Mouse (Mus musculus) MEL (cell line): ENCODE data around the gene Rpl38. TPM values are rescaled to one million over a fixed set of nuclear protein-coding genes. Genes with fewer than 3 reads are reported as not detected.

Experiments
- DNase-seq: peaks from one replicate; pipeline ENCODE4 v3.0.0; 2011; ENCODE audit warnings: low read depth, low spot score
- H3K27ac ChIP-seq: 2 replicates; pipeline ENCODE4 v1.5.1; 2012; ENCODE audit warnings: low read depth, mild to moderate bottlenecking, control low read depth, low read length, moderate library complexity; ENCODE audit not compliant: control insufficient read depth
- H3K27me3 ChIP-seq, 2 experiments: fragments of 150-350 bp in 1 of 2; sonication (generic) in 1 of 2; 2 replicates each; pipeline ENCODE4 v1.6.1; 2012; ENCODE audit warnings: low read length in 2 of 2, mild to moderate bottlenecking in 2 of 2, improper control_type of control experiment in 1 of 2, moderate library complexity in 1 of 2; ENCODE audit not compliant: insufficient read depth in 2 of 2, control insufficient read depth in 1 of 2
- H3K36me3 ChIP-seq, 2 experiments: 2 replicates each; pipeline ENCODE4 v1.6.1; 2012 to 2014; ENCODE audit warnings: low read length in 2 of 2, improper control_type of control experiment in 1 of 2, inconsistent platforms in 1 of 2, mild to moderate bottlenecking in 1 of 2; ENCODE audit not compliant: insufficient read depth in 2 of 2, control insufficient read depth in 1 of 2
- H3K4me1 ChIP-seq, 2 experiments: fragments of 150-350 bp in 1 of 2; sonication (generic) in 1 of 2; 2 replicates each; pipeline ENCODE4 v1.6.1; 2012; ENCODE audit warnings: low read length in 2 of 2, improper control_type of control experiment in 1 of 2, mild to moderate bottlenecking in 1 of 2; ENCODE audit not compliant: insufficient read depth in 2 of 2, control insufficient read depth in 1 of 2
- H3K4me3 ChIP-seq, 2 experiments: fragments of 150-350 bp in 1 of 2; sonication (generic) in 1 of 2; 2 replicates each; pipeline ENCODE4 v1.5.1; 2012; ENCODE audit warnings: low read depth in 2 of 2, low read length in 2 of 2, mild to moderate bottlenecking in 2 of 2, moderate library complexity in 2 of 2, control low read depth in 1 of 2, improper control_type of control experiment in 1 of 2; ENCODE audit not compliant: control insufficient read depth in 1 of 2, insufficient read depth in 1 of 2
- H3K79me2 ChIP-seq: 2 replicates; pipeline ENCODE4 v1.6.1; 2012; ENCODE audit warnings: mild to moderate bottlenecking, low read length, moderate library complexity; ENCODE audit not compliant: control insufficient read depth, poor library complexity, insufficient read depth
- H3K9ac ChIP-seq: 2 replicates; pipeline ENCODE4 v1.6.1; 2012; ENCODE audit warnings: low read depth, mild to moderate bottlenecking, control low read depth, low read length, moderate library complexity; ENCODE audit not compliant: control insufficient read depth, poor library complexity, severe bottlenecking
- H3K9me3 ChIP-seq: fragments of 150-350 bp; sonication (generic); replicated peaks from 2 replicates; pipeline ENCODE4 v1.6.1; 2012; ENCODE audit warnings: mild to moderate bottlenecking, low read length, improper control_type of control experiment, moderate library complexity; ENCODE audit not compliant: insufficient read depth
- CHD1 ChIP-seq: IDR thresholded peaks from 2 replicates; pipeline ENCODE4 v1.6.1; 2012; ENCODE audit warnings: low read depth, mild to moderate bottlenecking, inconsistent platforms, low read length, improper control_type of control experiment
- CHD2 ChIP-seq: IDR thresholded peaks from 2 replicates; pipeline ENCODE4 v1.6.1; 2011; ENCODE audit warnings: low read length, improper control_type of control experiment
- E2F4 ChIP-seq: IDR thresholded peaks from 2 replicates; pipeline ENCODE4 v1.6.1; 2011; ENCODE audit warnings: low read depth, low read length, improper control_type of control experiment, borderline replicate concordance
- ELF1 ChIP-seq: IDR thresholded peaks from 2 replicates; pipeline ENCODE4 v1.6.1; 2014; ENCODE audit warnings: low read depth, mild to moderate bottlenecking, inconsistent platforms, low read length, improper control_type of control experiment, moderate library complexity
- EP300 ChIP-seq, 2 experiments: IDR thresholded peaks; 2 replicates each; pipeline ENCODE4 v1.6.1; 2011; ENCODE audit warnings: improper control_type of control experiment in 2 of 2, low read length in 2 of 2, low read depth in 1 of 2, mild to moderate bottlenecking in 1 of 2
- GATA1 ChIP-seq: IDR thresholded peaks from 2 replicates; pipeline ENCODE4 v1.6.1; 2011; ENCODE audit warnings: low read depth, low read length, improper control_type of control experiment
- JUND ChIP-seq: IDR thresholded peaks from 2 replicates; pipeline ENCODE4 v1.6.1; 2011; ENCODE audit warnings: low read depth, mild to moderate bottlenecking, improper control_type of control experiment, low read length
- MAX ChIP-seq: IDR thresholded peaks from 2 replicates; pipeline ENCODE4 v1.6.1; 2011; ENCODE audit warnings: low read length, improper control_type of control experiment
- MXI1 ChIP-seq: IDR thresholded peaks from 2 replicates; pipeline ENCODE4 v1.6.1; 2011; ENCODE audit warnings: mild to moderate bottlenecking, low read depth, low read length, improper control_type of control experiment
- MYC ChIP-seq: IDR thresholded peaks from 2 replicates; pipeline ENCODE4 v1.6.1; 2011; ENCODE audit warnings: low read depth, mild to moderate bottlenecking, low read length, improper control_type of control experiment, moderate library complexity
- POLR2A ChIP-seq, 2 experiments: IDR thresholded peaks; 2 replicates each; pipeline ENCODE4 v1.6.1; 2011 to 2012; ENCODE audit warnings: low read length in 2 of 2, mild to moderate bottlenecking in 2 of 2, control low read depth in 1 of 2, improper control_type of control experiment in 1 of 2, low read depth in 1 of 2, moderate library complexity in 1 of 2; ENCODE audit not compliant: control insufficient read depth in 1 of 2, insufficient read depth in 1 of 2, poor library complexity in 1 of 2
- SIN3A ChIP-seq: IDR thresholded peaks from 2 replicates; pipeline ENCODE4 v1.6.1; 2012; ENCODE audit warnings: low read length, improper control_type of control experiment, inconsistent platforms
- TCF12 ChIP-seq: IDR thresholded peaks from 2 replicates; pipeline ENCODE4 v1.6.1; 2014; ENCODE audit warnings: low read depth, mild to moderate bottlenecking, inconsistent platforms, low read length, improper control_type of control experiment, moderate library complexity
- UBTF ChIP-seq: IDR thresholded peaks from 2 replicates; pipeline ENCODE4 v1.6.1; 2012; ENCODE audit warnings: low read depth, mild to moderate bottlenecking, inconsistent platforms, low read length, improper control_type of control experiment, moderate library complexity, borderline replicate concordance; ENCODE audit not compliant: insufficient read depth
- polyA plus RNA-seq, 2 experiments: library from polyadenylated mRNA; stranded (reverse) in 1 of 2; unstranded in 1 of 2; fragments of >175 nt in 1 of 2; fragments of >200 nt in 1 of 2; gene quantifications; 2 replicates each; pipeline versions ENCODE4 v1.2.1 to v1.2.4; 2012; ENCODE audit warnings: low replicate concordance in 2 of 2, low read depth in 1 of 2; ENCODE audit not compliant: insufficient read length in 2 of 2, insufficient read depth in 1 of 2, missing spikeins in 1 of 2
- total RNA-seq: library from RNA; depleted of rRNA; stranded (reverse); fragments of 300-350 nt; gene quantifications from 2 replicates; pipeline ENCODE4 v1.2.3, GENCODE M21; 2012

Gene Rpl38
- total and polyA plus RNA-seq, 3 experiments: 851 to 5,142 (median 1,236) TPM

DNA sequence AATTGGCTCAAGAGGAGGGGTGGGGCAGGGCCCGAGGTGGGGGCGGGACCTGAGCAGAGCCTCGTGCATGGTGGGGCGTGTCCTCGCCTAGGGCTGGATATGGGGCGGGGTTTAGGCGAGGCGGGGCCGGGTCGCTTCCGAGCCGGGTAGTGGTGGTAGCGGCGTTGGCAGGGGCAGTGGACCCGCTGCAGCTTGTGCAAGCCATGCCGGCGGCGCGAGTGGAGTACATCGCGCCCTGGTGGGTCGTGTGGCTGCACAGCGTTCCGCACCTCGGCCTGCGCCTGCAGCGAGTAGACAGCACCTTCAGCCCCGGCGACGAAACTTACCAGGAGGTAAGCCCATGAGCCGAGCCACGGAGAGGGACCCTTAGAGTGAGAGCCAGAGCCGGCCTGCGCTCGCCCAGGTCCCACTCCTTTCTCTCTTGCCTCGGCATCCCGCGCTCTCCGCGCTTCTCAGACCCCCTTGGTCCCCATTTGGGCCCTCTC lies 7.1 kb downstream of the Rpl38 start, which contains the start of gene Ttyh2 (continued):
- no peak for TF ChIP-seq UBTF
- no peak; a peak in 1 of 4 replicates for TF ChIP-seq EP300 (IDR thresholded peaks at IDR 0.05; ENCODE audit: low read depth in 1 of 2, low read length in 2 of 2)

DNA sequence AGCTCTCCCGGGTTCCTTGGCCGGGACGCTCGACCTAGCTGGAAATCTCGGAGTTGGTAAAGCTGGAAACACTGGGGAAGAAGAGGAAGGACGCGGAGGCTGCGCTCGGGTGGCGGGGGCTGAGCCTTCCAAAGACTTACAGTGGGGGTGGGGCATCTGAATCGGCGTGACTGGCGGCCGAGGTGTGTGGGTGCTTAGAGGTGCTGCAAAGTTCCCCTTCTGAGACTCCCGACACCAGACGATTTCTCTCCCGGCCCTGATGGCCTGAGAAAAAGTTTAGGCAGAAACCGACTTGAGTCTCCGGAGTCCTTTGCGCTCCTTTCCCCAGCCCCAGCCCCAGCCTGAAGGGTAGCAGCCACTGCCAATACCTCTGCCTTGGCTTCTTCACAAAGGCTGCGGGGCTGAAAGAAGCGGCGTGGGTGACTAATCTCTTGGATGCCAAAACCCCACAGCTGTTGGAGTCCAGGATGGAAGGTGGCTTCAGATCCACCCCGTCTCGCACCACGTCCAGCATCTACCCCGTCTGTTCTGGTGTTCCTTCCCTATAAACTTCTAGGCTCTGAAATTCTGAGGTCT lies 7.6 kb downstream of the Rpl38 start:
- Histone ChIP-seq H3K9ac (peak overlapping the region; percentile 74), H3K36me3 (peaks cover 4 to 6% of the 10 kb centered on the region in 2 experiments), H3K27me3 (no peaks in the 10 kb centered on the region), H3K27ac (peak overlapping the region; percentile 51), H3K4me1 (0 out of 4 replicates have a peak, but pooled peaks cover 0 to 1% of the 10 kb centered on the region in 2 experiments), H3K9me3 (no peaks in the 10 kb centered on the region), H3K4me3 (peak overlapping the region; percentile 72 to 94), H3K79me2 (peaks cover 2% of the 10 kb centered on the region)
- peak; percentile 86 for DNase-seq
- no peak; the same call in 1 of the 2 replicates for TF ChIP-seq E2F4
- no peak for TF ChIP-seq TCF12
- 0 out of 2 replicates have a peak, but pooled peaks have one; percentile 1 for TF ChIP-seq ELF1
- TF ChIP-seq MYC: no peak
- no peak for TF ChIP-seq JUND
- 0 out of 4 replicates have a peak, but pooled peaks of 1 of the 2 experiments have one; percentile 8 for TF ChIP-seq POLR2A (IDR thresholded peaks at IDR 0.05; ENCODE audit: control insufficient read depth in 1 of 2, insufficient read depth in 1 of 2, low read depth in 1 of 2, low read length in 2 of 2, poor library complexity in 1 of 2)
- TF ChIP-seq SIN3A: 0 out of 2 replicates have a peak, but pooled peaks have one; percentile 42
- TF ChIP-seq MXI1: peak; percentile 80
- no peak for TF ChIP-seq MAX
- TF ChIP-seq GATA1: no peak
- peak; percentile 35; the same call in 1 of the 2 replicates for TF ChIP-seq CHD2
- TF ChIP-seq, all 39 proteins: peak for 5

DNA sequence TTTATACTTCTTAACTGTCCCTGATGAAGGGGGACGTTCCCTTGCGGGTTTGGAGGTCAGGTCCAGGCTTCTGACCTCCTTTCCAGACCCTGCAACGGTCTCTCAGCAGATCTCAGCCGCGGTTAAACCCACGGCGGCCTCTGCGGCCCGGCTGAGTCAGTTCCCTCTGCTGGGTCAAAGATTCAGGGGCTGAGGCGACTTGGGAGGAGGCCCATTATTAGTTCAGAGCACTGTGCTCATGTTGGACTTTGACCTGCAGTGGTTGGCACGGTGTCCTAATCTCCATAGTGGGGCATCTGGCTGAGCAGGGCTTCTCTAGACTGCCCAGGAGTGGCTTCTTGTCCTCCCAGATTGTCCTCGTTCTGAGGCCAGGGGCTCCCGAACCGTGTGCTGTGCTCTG lies 8.1 kb downstream of the Rpl38 start:
- Histone ChIP-seq H3K4me3 (peak overlapping the region; percentile 72 to 94), H3K27me3 (no peaks in the 10 kb centered on the region), H3K9ac (peak overlapping the region; percentile 74), H3K4me1 (no peaks in the 10 kb centered on the region), H3K79me2 (no peaks in the 10 kb centered on the region; the same call in 1 of the 2 replicates), H3K27ac (peak overlapping the region; percentile 25), H3K36me3 (peaks cover 0 to under 1% of the 10 kb centered on the region in 2 experiments; a peak in 1 of 4 replicates), H3K9me3 (no peaks in the 10 kb centered on the region)
- TF ChIP-seq POLR2A (IDR thresholded peaks at IDR 0.05; ENCODE audit: control insufficient read depth in 1 of 2, insufficient read depth in 1 of 2, low read depth in 1 of 2, low read length in 2 of 2, poor library complexity in 1 of 2) (no peak), ELF1 (no peak), CHD1 (no peak)
- DNase-seq: no peak
